In genomic region chr11:98671857-98672256, GRCm38 (mm10) we compare ENCODE assay signal across 23 mouse cellular contexts. TPM values are rescaled to one million over a fixed set of nuclear protein-coding genes. Genes with fewer than 3 reads are reported as not detected.
DNase-seq lines count a peak whose midpoint lies in the region; ATAC-seq lines count a peak whose summit lies in the region.
"Had no signal": no experiment of that assay in that cellular context is flagged by ENCODE, and none has a peak within 500 bp of the region (broad histone marks: within the 10 kb centered on the region; RNA-seq: fewer than 3 reads in every experiment).

No protein-coding gene starts in this region.

- no peaks in the 10 kb centered on the region for H3K36me3 ChIP-seq in liver, embryonic 12.5 days
- H3K36me3 ChIP-seq: embryonic facial prominence, embryonic 15.5 days; heart, embryonic 15.5 days; hindbrain, embryonic 12.5 days; intestine, embryonic 15.5 days; limb, embryonic 12.5 days; midbrain, embryonic 12.5 days had no signal

- H3K27ac ChIP-seq in liver, embryonic 12.5 days: no peak overlapping the region
- H3K27ac ChIP-seq: embryonic facial prominence, embryonic 15.5 days; heart, embryonic 15.5 days; hindbrain, embryonic 12.5 days; intestine, embryonic 15.5 days; limb, embryonic 12.5 days; midbrain, embryonic 12.5 days had no signal

- H3K27me3 ChIP-seq in liver, embryonic 12.5 days (replicated peaks): peaks cover 49% of the 10 kb centered on the region

- H3K4me1 ChIP-seq in liver, embryonic 12.5 days: peaks cover 20% of the 10 kb centered on the region
- H3K4me1 ChIP-seq: embryonic facial prominence, embryonic 15.5 days; heart, embryonic 15.5 days; hindbrain, embryonic 12.5 days; intestine, embryonic 15.5 days; limb, embryonic 12.5 days; midbrain, embryonic 12.5 days had no signal

- peak overlapping the region; percentile 39; the same call in 1 of the 2 replicates for H3K4me2 ChIP-seq in liver, embryonic 12.5 days
- H3K4me2 ChIP-seq: embryonic facial prominence, embryonic 15.5 days; heart, embryonic 15.5 days; hindbrain, embryonic 12.5 days; intestine, embryonic 15.5 days; limb, embryonic 12.5 days; midbrain, embryonic 12.5 days had no signal

- no peak overlapping the region for H3K9ac ChIP-seq in liver, embryonic 12.5 days
- H3K9ac ChIP-seq: embryonic facial prominence, embryonic 15.5 days; heart, embryonic 15.5 days; hindbrain, embryonic 12.5 days; intestine, embryonic 15.5 days; limb, embryonic 12.5 days; midbrain, embryonic 12.5 days had no signal

- no peaks in the 10 kb centered on the region for H3K9me3 ChIP-seq in liver, embryonic 12.5 days (replicated peaks)
- H3K9me3 ChIP-seq: embryonic facial prominence, embryonic 15.5 days; heart, embryonic 15.5 days; hindbrain, embryonic 12.5 days; intestine, embryonic 15.5 days; limb, embryonic 12.5 days; midbrain, embryonic 12.5 days had no signal

- H3K4me3 ChIP-seq in liver, embryonic 12.5 days: no peak overlapping the region
- H3K4me3 ChIP-seq: embryonic facial prominence, embryonic 15.5 days; heart, embryonic 15.5 days; hindbrain, embryonic 12.5 days; intestine, embryonic 15.5 days; limb, embryonic 12.5 days; midbrain, embryonic 12.5 days had no signal

- DNase-seq in adrenal gland, adult 2 months: peak; percentile 57
- no peak for DNase-seq in adrenal gland, postnatal 4 days (ENCODE audit: low spot score in 2 of 2)
- peak; percentile 47 for DNase-seq in 3T3-L1 (ENCODE audit: low read depth, low spot score)
- DNase-seq in adrenal gland, postnatal 10 days: peak; percentile 21
- no peak for DNase-seq in kidney, postnatal 25 days
- no peak for DNase-seq in lung, postnatal 4 days
- DNase-seq in ovary, postnatal 14 days (ENCODE audit: low spot score): no peak
- DNase-seq: cerebellum, adult 11-12 months; kidney, postnatal 10 days; right cerebral cortex, postnatal 4 days had no signal

- peak; percentile 57; the same call in 1 of the 2 replicates for ATAC-seq in liver, embryonic 12.5 days
- ATAC-seq: intestine, embryonic 15.5 days; lung, postnatal 0 days had no signal

- WGBS in liver, embryonic 12.5 days (ENCODE audit: insufficient replicate concordance): 20% methylated on average over 5 of the region's 5 CpGs

RNA-seq across cellular contexts. Expression of gene Gsdma, which starts 7.7 kb away (rescaled TPM):
- not detected for total RNA-seq in adrenal gland, adult 2 months (2021)
- polyA plus RNA-seq in adrenal gland, adult 2 months (2012; rRNA removed): not detected in 2 replicates
- total RNA-seq in adrenal gland, postnatal 4 days (2021): not detected
- not detected for total RNA-seq in adrenal gland, postnatal 10 days (2021)
- not detected in 2 replicates for polyA plus RNA-seq in liver, embryonic 12.5 days (2016; fragmentation: Nextera tagmentation; extraction: Ambion mirVana)
- total RNA-seq: layer of hippocampus, postnatal 25 days had no signal
- polyA plus RNA-seq: heart, embryonic 15.5 days; hindbrain, embryonic 12.5 days; limb, embryonic 12.5 days; lung, postnatal 0 days; midbrain, embryonic 12.5 days had no signal

RNA-seq across cellular contexts. Expression of gene Psmd3, which starts 10.5 kb away (rescaled TPM):
- 100 to 1,000 TPM; 128 to 130 TPM for total RNA-seq in adrenal gland, adult 2 months (2021)
- polyA plus RNA-seq in adrenal gland, adult 2 months (2012; rRNA removed): 177 and 195 TPM in 2 replicates
- total RNA-seq in adrenal gland, postnatal 4 days (2021): 100 to 1,000 TPM; 137 to 147 TPM
- 100 to 1,000 TPM; 111 to 123 TPM for total RNA-seq in adrenal gland, postnatal 10 days (2021)
- polyA plus RNA-seq in liver, embryonic 12.5 days (2016; fragmentation: Nextera tagmentation; extraction: Ambion mirVana): 201 and 202 TPM in 2 replicates

RNA-seq across cellular contexts. Expression of gene Gsdma2, which starts 25.3 kb away (rescaled TPM):
- under 1 TPM; 0.35 to 0.69 TPM for total RNA-seq in adrenal gland, adult 2 months (2021)
- polyA plus RNA-seq in adrenal gland, adult 2 months (2012; rRNA removed): 0.12 TPM in 2 replicates
- total RNA-seq in adrenal gland, postnatal 4 days (2021): under 1 TPM; 0.25 to 0.48 TPM
- total RNA-seq in adrenal gland, postnatal 10 days (2021): under 1 TPM; 0.36 to 0.51 TPM
- polyA plus RNA-seq in liver, embryonic 12.5 days (2016; fragmentation: Nextera tagmentation; extraction: Ambion mirVana): not detected in 2 replicates
- total RNA-seq: common myeloid progenitor, adult 5-6 weeks had no signal
- polyA plus RNA-seq: embryonic facial prominence, embryonic 15.5 days; frontal cortex, adult 2 months; gonadal fat pad, adult 2 months; heart, embryonic 15.5 days; hindbrain, embryonic 12.5 days; limb, embryonic 12.5 days; lung, postnatal 0 days; midbrain, embryonic 12.5 days had no signal

RNA-seq across cellular contexts. Expression of gene Csf3, which starts 29.2 kb away (rescaled TPM):
- not detected for total RNA-seq in adrenal gland, adult 2 months (2021)
- polyA plus RNA-seq in adrenal gland, adult 2 months (2012; rRNA removed): 0.26 TPM in 1 of 2 replicates, not detected in the other
- total RNA-seq in adrenal gland, postnatal 4 days (2021): not detected
- total RNA-seq in adrenal gland, postnatal 10 days (2021): not detected
- polyA plus RNA-seq in liver, embryonic 12.5 days (2016; fragmentation: Nextera tagmentation; extraction: Ambion mirVana): not detected in 2 replicates
- total RNA-seq: common myeloid progenitor, adult 5-6 weeks; layer of hippocampus, postnatal 25 days had no signal
- polyA plus RNA-seq: frontal cortex, adult 2 months; heart, embryonic 15.5 days; hindbrain, embryonic 12.5 days; intestine, embryonic 15.5 days; limb, embryonic 12.5 days; lung, postnatal 0 days; midbrain, embryonic 12.5 days; thymus, postnatal 0 days had no signal

RNA-seq across cellular contexts. Expression of gene Gsdma3, which starts 45.7 kb away (rescaled TPM):
- total RNA-seq in adrenal gland, adult 2 months (2021): 10 to 100 TPM in 1 of 2 experiments, 1 to 10 TPM in 1; 4.7 to 19.4 TPM
- polyA plus RNA-seq in adrenal gland, adult 2 months (2012; rRNA removed): not detected in 2 replicates
- 10 to 100 TPM; 12.0 to 14.5 TPM for total RNA-seq in adrenal gland, postnatal 4 days (2021)
- 10 to 100 TPM; 12.7 to 15.4 TPM for total RNA-seq in adrenal gland, postnatal 10 days (2021)
- polyA plus RNA-seq in liver, embryonic 12.5 days (2016; fragmentation: Nextera tagmentation; extraction: Ambion mirVana): not detected in 2 replicates
- total RNA-seq: common myeloid progenitor, adult 5-6 weeks; layer of hippocampus, postnatal 25 days had no signal
- polyA plus RNA-seq: embryonic facial prominence, embryonic 15.5 days; frontal cortex, adult 2 months; gonadal fat pad, adult 2 months; heart, embryonic 15.5 days; hindbrain, embryonic 12.5 days; intestine, embryonic 15.5 days; limb, embryonic 12.5 days; lung, postnatal 0 days; midbrain, embryonic 12.5 days had no signal

Comparison
In these comparisons a context has a peak if more than half of its experiments do, and no peak if none do; other contexts are left out.
1. DNase-seq: peak in adrenal gland, adult 2 months (single experiment), 3T3-L1 (single experiment) and adrenal gland, postnatal 10 days (single experiment); none in adrenal gland, postnatal 4 days (0 of 2), kidney, postnatal 25 days (0 of 2), lung, postnatal 4 days (0 of 2) and ovary, postnatal 14 days (single experiment).